Mouse (Mus musculus) heart, embryonic 12.5 days (tissue): ENCODE measurements around the gene Plcg2. TPM values are rescaled to one million over a fixed set of nuclear protein-coding genes. Genes with fewer than 3 reads are reported as not detected.

Source experiments
- ATAC-seq: fragments of 200-750 bp; cut with Nextera tagmentation; 2 replicates; pipeline ENCODE4 v1.8.0; 2017; ENCODE audit warnings: moderate TSS enrichment, moderate library complexity; ENCODE audit not compliant: insufficient number of reproducible peaks, low FRiP score
- H3K27ac ChIP-seq: fragments of 300-500 bp; sonication (generic); 2 replicates; pipeline ENCODE4 v1.5.1; 2016; ENCODE audit warnings: mild to moderate bottlenecking, moderate library complexity; ENCODE audit not compliant: poor library complexity, severe bottlenecking
- H3K27me3 ChIP-seq: fragments of 300-500 bp; sonication (generic); replicated peaks from 2 replicates; pipeline ENCODE4 v1.6.1; 2016; ENCODE audit warnings: mild to moderate bottlenecking, moderate library complexity
- H3K36me3 ChIP-seq: fragments of 300-500 bp; sonication (generic); 2 replicates; pipeline ENCODE4 v1.6.1; 2016; ENCODE audit warnings: mild to moderate bottlenecking, moderate library complexity
- H3K4me1 ChIP-seq: fragments of 300-500 bp; sonication (generic); replicated peaks from 2 replicates; pipeline ENCODE4 v1.6.1; 2016; ENCODE audit warnings: mild to moderate bottlenecking
- H3K4me2 ChIP-seq: fragments of 300-500 bp; sonication (generic); 2 replicates; pipeline ENCODE4 v1.6.1; 2016; ENCODE audit warnings: mild to moderate bottlenecking, moderate library complexity
- H3K4me3 ChIP-seq: fragments of 300-500 bp; sonication (generic); 2 replicates; pipeline ENCODE4 v1.5.1; 2016; ENCODE audit warnings: mild to moderate bottlenecking
- H3K9ac ChIP-seq: fragments of 300-500 bp; sonication (generic); 2 replicates; pipeline ENCODE4 v1.6.1; 2016; ENCODE audit warnings: mild to moderate bottlenecking, moderate library complexity
- H3K9me3 ChIP-seq: fragments of 300-500 bp; sonication (generic); replicated peaks from 2 replicates; pipeline ENCODE4 v1.6.1; 2016; ENCODE audit warnings: mild to moderate bottlenecking, moderate library complexity
- WGBS: fragments of 180-500 bp; shearing (Covaris S2); methylation state at CpG from one replicate; pipeline ENCODE4 v1.1.7; 2016; 5-methylcytosine and 5-hydroxymethylcytosine counted together
- polyA plus RNA-seq: library from polyadenylated mRNA; unstranded; fragments of >200 nt; fragmentation: Nextera tagmentation; extraction: Ambion mirVana; gene quantifications from 2 replicates; pipeline ENCODE4 v1.2.1, GENCODE M21; 2016

Plcg2 gene
- polyA plus RNA-seq, 1 experiment from 2014 or later, result 9.2 TPM

DNA sequence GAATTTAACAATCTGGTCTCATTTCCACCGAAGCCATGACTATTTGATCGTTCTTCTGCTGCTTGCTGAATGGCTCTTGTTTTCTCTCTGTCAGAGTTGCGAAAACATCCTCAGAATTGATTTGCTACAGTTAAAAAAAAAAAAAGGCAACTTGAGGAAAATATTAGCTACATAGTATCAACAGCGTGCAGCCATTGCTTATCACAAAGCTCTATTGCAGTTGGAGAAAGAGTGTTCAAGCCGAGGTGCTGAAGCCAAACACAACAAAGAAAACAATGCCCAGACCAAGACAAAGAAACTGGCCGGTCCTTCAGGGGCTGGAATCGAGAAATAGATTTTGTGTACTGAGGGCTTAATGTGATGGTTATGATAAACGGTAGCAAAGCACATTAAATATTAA lies 47.0 kb downstream of the Plcg2 start:
- H3K4me1 ChIP-seq, result peaks cover 39% of the 10 kb centered on the region

DNA sequence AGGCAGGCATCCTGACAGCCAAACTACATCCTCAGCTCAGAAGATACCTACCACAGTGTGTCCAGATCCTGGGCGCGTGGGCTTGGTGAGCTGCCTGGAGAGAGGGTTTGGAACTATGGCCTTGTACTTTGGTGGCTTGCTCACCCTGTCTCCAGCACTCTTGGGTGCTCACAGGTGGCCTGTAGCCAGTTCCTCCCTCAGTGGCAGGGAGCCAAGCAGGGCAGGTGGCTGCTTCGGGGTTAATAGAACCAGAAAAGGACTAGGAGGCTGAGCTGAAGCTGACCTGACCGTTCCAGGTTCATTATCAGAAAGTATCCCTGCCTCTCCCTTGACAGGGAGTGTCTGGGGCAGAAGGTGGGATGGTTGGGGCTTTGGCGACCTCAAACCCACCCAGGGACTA lies 48.3 kb downstream of the Plcg2 start:
- H3K27ac ChIP-seq, result no peak overlapping the region
- ATAC-seq, result no peak
- no peaks in the 10 kb centered on the region for H3K27me3 ChIP-seq
- WGBS, result 69% methylated on average over 5 of the region's 5 CpGs
- no peak overlapping the region for H3K9ac ChIP-seq
- no peaks in the 10 kb centered on the region for H3K9me3 ChIP-seq
- H3K4me3 ChIP-seq, result no peak overlapping the region
- H3K4me2 ChIP-seq, result no peak overlapping the region
- H3K36me3 ChIP-seq, result no peaks in the 10 kb centered on the region
- H3K4me1 ChIP-seq, result peaks cover 38% of the 10 kb centered on the region

More for the DNA sequence above, 47.0 kb downstream of the Plcg2 start:
- WGBS, result 58% methylated on average over 8 of the region's 8 CpGs
- Histone ChIP-seq H3K4me3 (no peak overlapping the region), H3K27ac (peak overlapping the region; percentile 62; the same call in 1 of the 2 replicates), H3K27me3 (no peaks in the 10 kb centered on the region), H3K4me2 (no peak overlapping the region), H3K9ac (no peak overlapping the region), H3K36me3 (no peaks in the 10 kb centered on the region), H3K9me3 (no peaks in the 10 kb centered on the region)
- ATAC-seq, result no peak

DNA sequence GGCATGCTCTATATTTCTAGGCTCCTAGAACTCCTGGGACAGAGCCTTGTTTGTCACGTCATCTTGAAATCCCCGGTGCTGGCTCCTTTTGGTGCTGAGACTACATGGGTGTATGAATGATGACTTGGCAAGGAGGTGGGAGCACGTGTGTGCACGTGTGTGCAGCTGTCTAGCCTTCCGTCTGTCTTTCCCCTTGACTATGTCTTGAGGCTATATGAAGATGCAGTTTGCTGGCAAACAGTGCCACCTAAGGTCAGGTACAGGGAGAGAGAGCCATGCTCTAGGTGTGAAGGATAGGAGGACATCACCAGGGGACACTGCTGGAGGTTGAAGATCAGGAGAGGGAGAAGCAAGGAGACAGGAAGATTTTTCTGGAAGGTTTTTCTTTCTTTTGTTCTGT lies 49.9 kb downstream of the Plcg2 start:
- H3K4me3 ChIP-seq, result no peak overlapping the region
- no peaks in the 10 kb centered on the region for H3K9me3 ChIP-seq
- no peaks in the 10 kb centered on the region for H3K36me3 ChIP-seq
- 80% methylated on average over 5 of the region's 5 CpGs for WGBS
- peaks cover 26% of the 10 kb centered on the region for H3K4me1 ChIP-seq
- no peak for ATAC-seq
- H3K27ac ChIP-seq, result no peak overlapping the region
- no peak overlapping the region for H3K9ac ChIP-seq
- H3K27me3 ChIP-seq, result no peaks in the 10 kb centered on the region
- H3K4me2 ChIP-seq, result no peak overlapping the region

DNA sequence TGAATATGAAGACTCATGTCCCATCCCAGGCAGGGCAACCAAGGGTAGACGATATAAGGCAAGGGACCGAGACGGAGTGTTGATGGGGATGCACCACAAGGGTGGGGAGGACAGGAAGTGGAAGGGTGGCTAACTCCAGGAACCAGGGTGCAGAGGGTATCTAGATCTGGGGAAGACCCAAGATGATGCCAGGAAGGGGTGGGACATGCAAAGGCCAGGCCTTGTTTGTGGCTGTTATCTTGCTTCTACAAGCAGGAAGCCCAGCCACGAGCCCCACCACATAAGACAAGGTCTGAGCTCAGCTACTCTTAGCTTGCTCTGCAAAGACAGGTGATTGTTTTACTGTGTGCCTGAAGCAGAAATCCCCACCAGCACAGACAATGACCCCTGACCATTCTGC lies 50.4 kb downstream of the Plcg2 start:
- Histone ChIP-seq H3K36me3 (no peaks in the 10 kb centered on the region), H3K9ac (no peak overlapping the region), H3K27ac (no peak overlapping the region), H3K4me3 (no peak overlapping the region), H3K9me3 (no peaks in the 10 kb centered on the region), H3K4me1 (peaks cover 21% of the 10 kb centered on the region), H3K27me3 (no peaks in the 10 kb centered on the region), H3K4me2 (no peak overlapping the region)
- peak; percentile 65; the same call in 1 of the 2 replicates for ATAC-seq
- WGBS, result 53% methylated on average over 4 of the region's 4 CpGs

DNA sequence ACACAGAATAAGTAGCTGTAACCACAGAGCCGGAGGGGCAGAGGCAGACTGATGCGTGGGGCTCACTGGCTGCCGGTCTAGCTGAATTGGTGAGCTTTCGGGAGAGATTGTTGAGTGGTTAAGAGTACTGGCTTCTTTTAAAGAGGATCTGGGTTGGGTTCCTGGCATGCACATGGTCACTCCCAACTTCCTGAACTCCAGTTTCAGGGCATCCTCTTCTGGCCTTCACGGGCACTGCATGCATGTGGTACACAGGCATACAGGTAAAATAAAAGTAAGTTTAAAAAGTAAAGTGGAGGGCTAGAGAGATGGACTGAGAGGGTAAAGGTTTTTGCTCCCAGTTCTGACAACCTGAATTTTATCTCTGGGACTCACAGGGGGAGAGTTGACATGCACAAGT lies 52.4 kb downstream of the Plcg2 start:
- H3K4me3 ChIP-seq, result no peak overlapping the region
- no peak overlapping the region for H3K4me2 ChIP-seq
- no peaks in the 10 kb centered on the region for H3K9me3 ChIP-seq
- no peaks in the 10 kb centered on the region for H3K27me3 ChIP-seq
- ATAC-seq, result no peak
- H3K9ac ChIP-seq, result no peak overlapping the region
- 0 out of 2 replicates have a peak, but pooled peaks cover under 1% of the 10 kb centered on the region for H3K4me1 ChIP-seq
- 80% methylated on average over 5 of the region's 5 CpGs for WGBS
- H3K27ac ChIP-seq, result no peak overlapping the region
- H3K36me3 ChIP-seq, result no peaks in the 10 kb centered on the region

GRCm38 (mm10) chr8:117561014-117561413 lies 62.9 kb downstream of the Plcg2 start:
- H3K27ac ChIP-seq, result no peak overlapping the region
- WGBS, result 56% methylated on average over 4 of the region's 4 CpGs
- no peak overlapping the region for H3K9ac ChIP-seq
- no peak overlapping the region for H3K4me2 ChIP-seq
- no peaks in the 10 kb centered on the region for H3K36me3 ChIP-seq
- ATAC-seq, result no peak
- peaks cover 11% of the 10 kb centered on the region; the same call in 1 of the 2 replicates for H3K4me1 ChIP-seq
- peaks cover 14% of the 10 kb centered on the region for H3K27me3 ChIP-seq
- no peaks in the 10 kb centered on the region for H3K9me3 ChIP-seq
- no peak overlapping the region for H3K4me3 ChIP-seq

DNA sequence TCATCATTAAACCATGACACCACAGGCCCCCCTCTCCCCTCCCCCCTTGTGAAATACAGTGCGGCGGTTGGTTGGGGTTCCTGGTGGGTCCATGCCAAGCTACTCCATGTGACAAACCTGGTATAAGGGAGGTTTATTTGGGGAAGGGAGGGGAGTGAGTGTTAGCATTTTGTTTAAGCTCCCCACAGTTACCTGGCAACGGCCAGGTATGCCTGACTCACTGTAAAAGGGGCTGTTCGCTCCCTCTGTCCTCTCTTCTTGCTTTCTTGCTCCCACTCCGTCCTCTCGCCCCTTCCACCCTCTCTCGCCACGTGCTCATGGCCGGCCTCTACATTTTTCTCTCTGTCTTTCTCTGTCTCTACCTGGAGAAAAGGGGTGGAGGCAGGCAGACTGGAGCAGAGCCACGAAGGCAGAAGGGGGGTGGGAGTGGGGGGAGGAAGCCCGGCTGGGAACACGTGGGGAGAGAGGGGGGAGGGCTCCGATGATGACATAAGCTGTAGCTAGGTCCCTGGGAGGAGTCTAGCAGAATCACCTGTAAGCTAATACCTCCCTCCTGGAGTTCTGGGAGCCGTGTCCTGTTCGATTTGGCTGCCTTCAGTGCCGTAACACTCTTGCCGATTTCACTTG lies 63.8 kb downstream of the Plcg2 start:
- 0 out of 2 replicates have a peak, but pooled peaks have one; percentile 17 for ATAC-seq
- Histone ChIP-seq H3K4me3 (peak overlapping the region; percentile 20), H3K27ac (no peak overlapping the region), H3K27me3 (peaks cover 14% of the 10 kb centered on the region), H3K9ac (no peak overlapping the region), H3K4me1 (peaks cover 11% of the 10 kb centered on the region; the same call in 1 of the 2 replicates), H3K36me3 (no peaks in the 10 kb centered on the region), H3K9me3 (no peaks in the 10 kb centered on the region), H3K4me2 (peak overlapping the region; percentile 57)
- 13% methylated on average over 17 of the region's 17 CpGs for WGBS

DNA sequence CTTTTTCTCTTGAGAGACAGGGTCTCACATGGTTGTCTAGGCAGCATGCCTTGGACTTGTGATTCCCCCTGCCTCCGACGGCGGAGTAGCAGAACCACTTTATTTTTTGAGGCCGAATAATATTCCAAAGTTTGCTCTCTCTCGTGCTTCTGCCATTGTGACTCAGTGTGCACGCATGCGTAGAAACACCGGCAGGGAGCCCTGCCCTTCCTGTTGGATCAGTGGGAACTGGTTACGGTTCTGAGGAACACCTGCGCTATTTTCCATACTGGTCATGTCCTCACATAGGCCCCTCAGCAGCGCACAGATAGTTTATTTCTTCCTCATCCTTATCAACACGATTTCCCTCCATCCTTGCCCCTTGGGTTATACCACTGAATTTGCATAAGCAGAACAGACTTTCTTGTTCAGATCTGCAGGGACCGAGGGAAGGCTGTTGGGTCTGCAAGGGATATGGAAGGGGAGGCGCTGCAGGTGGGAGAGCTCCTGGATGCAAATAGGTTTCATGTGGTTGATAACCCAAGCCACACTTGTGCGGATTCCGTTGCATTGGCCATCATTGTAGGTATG lies 64.4 kb downstream of the Plcg2 start:
- Histone ChIP-seq H3K4me3 (peak overlapping the region; percentile 20), H3K9me3 (no peaks in the 10 kb centered on the region), H3K27ac (no peak overlapping the region), H3K4me1 (peaks cover 11% of the 10 kb centered on the region; the same call in 1 of the 2 replicates), H3K27me3 (peaks cover 14% of the 10 kb centered on the region), H3K4me2 (peak overlapping the region; percentile 57), H3K9ac (no peak overlapping the region), H3K36me3 (no peaks in the 10 kb centered on the region)
- ATAC-seq, result no peak
- 31% methylated on average over 16 of the region's 16 CpGs for WGBS

DNA sequence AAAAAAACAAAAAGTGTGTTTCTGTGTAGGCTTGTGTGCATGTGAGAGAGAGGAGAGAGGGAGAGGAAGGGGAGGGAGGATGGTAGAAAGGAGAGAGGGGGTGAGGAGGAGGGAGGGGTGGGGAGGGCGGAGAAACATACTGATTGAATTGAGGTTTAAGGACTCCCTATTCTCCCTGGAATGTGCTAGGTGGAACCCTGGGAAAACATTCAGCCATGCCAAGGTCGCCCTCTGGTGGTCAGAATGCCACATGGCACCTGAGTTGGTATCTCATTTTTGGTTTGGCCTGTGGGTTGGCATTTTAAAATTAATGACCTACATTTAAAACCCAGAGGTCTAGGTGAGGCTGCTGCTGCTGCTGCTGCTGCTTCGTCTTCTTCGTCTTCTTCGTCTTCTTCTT lies 71.3 kb downstream of the Plcg2 start:
- no peak for ATAC-seq
- H3K9ac ChIP-seq, result no peak overlapping the region
- no peak overlapping the region for H3K27ac ChIP-seq
- no peaks in the 10 kb centered on the region for H3K4me1 ChIP-seq
- H3K4me3 ChIP-seq, result no peak overlapping the region
- H3K27me3 ChIP-seq, result no peaks in the 10 kb centered on the region; the same call in 1 of the 2 replicates
- 15% methylated on average over 5 of the region's 5 CpGs for whole genome bisulfite sequencing
- H3K4me2 ChIP-seq, result no peak overlapping the region
- no peaks in the 10 kb centered on the region for H3K36me3 ChIP-seq
- H3K9me3 ChIP-seq, result no peaks in the 10 kb centered on the region

GRCm38 (mm10) chr8:117576291-117576785 lies 78.2 kb downstream of the Plcg2 start:
- no peak for ATAC-seq
- H3K27ac ChIP-seq, result no peak overlapping the region

DNA sequence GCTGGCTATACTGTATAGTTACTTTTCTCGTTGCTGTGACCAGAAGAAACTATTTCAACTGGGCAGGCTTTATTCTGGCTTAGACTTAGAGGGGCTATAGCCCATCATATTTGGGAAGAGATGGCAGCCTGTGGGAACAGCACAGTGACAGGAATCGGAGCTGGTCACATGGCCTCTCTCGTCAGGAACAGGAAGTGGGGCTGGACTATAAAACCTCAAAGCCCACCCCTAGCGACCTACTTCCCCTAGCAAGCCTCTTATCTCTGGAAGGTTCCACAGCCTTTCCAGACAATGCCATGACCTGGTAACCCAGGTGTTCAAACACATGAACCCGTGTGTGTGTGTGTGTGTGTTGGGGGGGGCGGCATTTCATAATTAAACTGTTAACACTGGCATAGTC lies 79.0 kb downstream of the Plcg2 start:
- 75% methylated on average over 6 of the region's 6 CpGs for WGBS
- no peak for ATAC-seq

More at GRCm38 (mm10) chr8:117576291-117576785, 78.2 kb downstream of the Plcg2 start:
- H3K27me3 ChIP-seq, result no peaks in the 10 kb centered on the region
- H3K9ac ChIP-seq, result no peak overlapping the region
- 76% methylated on average over 9 of the region's 9 CpGs for WGBS
- no peaks in the 10 kb centered on the region for H3K4me1 ChIP-seq
- H3K4me3 ChIP-seq, result no peak overlapping the region
- H3K36me3 ChIP-seq, result no peaks in the 10 kb centered on the region
- H3K9me3 ChIP-seq, result no peaks in the 10 kb centered on the region
- H3K4me2 ChIP-seq, result no peak overlapping the region

More for the DNA sequence above, 79.0 kb downstream of the Plcg2 start:
- H3K27ac ChIP-seq, result no peak overlapping the region
- H3K4me1 ChIP-seq, result no peaks in the 10 kb centered on the region
- H3K4me2 ChIP-seq, result no peak overlapping the region
- H3K9me3 ChIP-seq, result no peaks in the 10 kb centered on the region
- H3K27me3 ChIP-seq, result no peaks in the 10 kb centered on the region
- no peaks in the 10 kb centered on the region for H3K36me3 ChIP-seq
- no peak overlapping the region for H3K9ac ChIP-seq
- H3K4me3 ChIP-seq, result no peak overlapping the region
